Mouse (Mus musculus): ENCODE measurements around the gene Dlat. TPM values are rescaled to one million over a fixed set of nuclear protein-coding genes. Genes with fewer than 3 reads are reported as not detected.

The Dlat gene
- polyA plus RNA-seq, 1 experiment, result 64.6 TPM

GRCm38 (mm10) chr9:50692626-50693580, 33.3 kb upstream of the Dlat start:
- no peak overlapping the region for H3K4me3 ChIP-seq

GRCm38 (mm10) chr9:50686866-50687652, 27.5 kb upstream of the Dlat start:
- Histone ChIP-seq H3K4me3 (no peak overlapping the region), H3K27me3 (ENCODE audit: control insufficient read depth, insufficient read depth, insufficient read length) (no peaks in the 10 kb centered on the region), H3K36me3 (ENCODE audit: control insufficient read depth, insufficient read depth) (no peaks in the 10 kb centered on the region), H3K4me2 (ENCODE audit: low read depth) (no peak overlapping the region), H3K79me2 (ENCODE audit: control insufficient read depth, insufficient read depth) (no peaks in the 10 kb centered on the region), H3ac (ENCODE audit: control insufficient read depth, insufficient read length) (no peak overlapping the region)
- TF ChIP-seq REST (IDR thresholded peaks at IDR 0.05; ENCODE audit: insufficient read depth, insufficient read length), result no peak
- no peak for TF ChIP-seq CEBPB (IDR thresholded peaks at IDR 0.05; ENCODE audit: insufficient read depth, poor library complexity, severe bottlenecking)
- no peak for TF ChIP-seq POLR2A (IDR thresholded peaks at IDR 0.05; ENCODE audit: insufficient read length, low read depth)
- TF ChIP-seq MAX (IDR thresholded peaks at IDR 0.05; ENCODE audit: low read depth), result no peak
- no peak for TF ChIP-seq POLR2AphosphoS2 (IDR thresholded peaks at IDR 0.05; ENCODE audit: insufficient read length, low read depth)
- TF ChIP-seq TCF12 (IDR thresholded peaks at IDR 0.05; ENCODE audit: insufficient read depth, poor library complexity, severe bottlenecking), result no peak
- no peak for TF ChIP-seq MYOG (IDR thresholded peaks at IDR 0.05; ENCODE audit: control insufficient read depth in 1 of 3, insufficient read depth in 1 of 3, insufficient read length in 2 of 3, low read depth in 2 of 3)
- no peak for TF ChIP-seq SRF (IDR thresholded peaks at IDR 0.05; ENCODE audit: control insufficient read depth, insufficient read length, low read depth)

More at GRCm38 (mm10) chr9:50692626-50693580, 33.3 kb upstream of the Dlat start:
- Histone ChIP-seq H3K79me2 (ENCODE audit: control insufficient read depth, insufficient read depth) (no peaks in the 10 kb centered on the region), H3K27me3 (ENCODE audit: control insufficient read depth, insufficient read depth, insufficient read length) (no peaks in the 10 kb centered on the region), H3ac (ENCODE audit: control insufficient read depth, insufficient read length) (no peak overlapping the region), H3K36me3 (ENCODE audit: control insufficient read depth, insufficient read depth) (no peaks in the 10 kb centered on the region), H3K4me2 (ENCODE audit: low read depth) (no peak overlapping the region)
- TF ChIP-seq E2F4 (IDR thresholded peaks at IDR 0.05; ENCODE audit: insufficient read depth) (no peak), SRF (IDR thresholded peaks at IDR 0.05; ENCODE audit: control insufficient read depth, insufficient read length, low read depth) (no peak), USF1 (IDR thresholded peaks at IDR 0.05; ENCODE audit: low read depth) (no peak), MYOG (IDR thresholded peaks at IDR 0.05; ENCODE audit: control insufficient read depth in 1 of 3, insufficient read depth in 1 of 3, insufficient read length in 2 of 3, low read depth in 2 of 3) (no peak), MYOD1 (IDR thresholded peaks at IDR 0.05; ENCODE audit: control insufficient read depth in 1 of 3, insufficient read length in 2 of 3, low read depth in 2 of 3) (no peak), MAX (IDR thresholded peaks at IDR 0.05; ENCODE audit: low read depth) (no peak), TCF3 (IDR thresholded peaks at IDR 0.05; ENCODE audit: insufficient read length, low read depth) (no peak), TCF12 (IDR thresholded peaks at IDR 0.05; ENCODE audit: insufficient read depth, poor library complexity, severe bottlenecking) (no peak), POLR2A (IDR thresholded peaks at IDR 0.05; ENCODE audit: insufficient read length, low read depth) (no peak), POLR2AphosphoS2 (IDR thresholded peaks at IDR 0.05; ENCODE audit: insufficient read length, low read depth) (no peak), REST (IDR thresholded peaks at IDR 0.05; ENCODE audit: insufficient read depth, insufficient read length) (no peak), CEBPB (IDR thresholded peaks at IDR 0.05; ENCODE audit: insufficient read depth, poor library complexity, severe bottlenecking) (no peak)

GRCm38 (mm10) chr9:50681727-50682126, 22.1 kb upstream of the Dlat start:
- H3ac ChIP-seq (ENCODE audit: control insufficient read depth, insufficient read length), result no peak overlapping the region
- no peaks in the 10 kb centered on the region for H3K27me3 ChIP-seq (ENCODE audit: control insufficient read depth, insufficient read depth, insufficient read length)
- TF ChIP-seq E2F4 (IDR thresholded peaks at IDR 0.05; ENCODE audit: insufficient read depth) (no peak), POLR2A (IDR thresholded peaks at IDR 0.05; ENCODE audit: insufficient read length, low read depth) (no peak), TCF3 (IDR thresholded peaks at IDR 0.05; ENCODE audit: insufficient read length, low read depth) (no peak), POLR2AphosphoS2 (IDR thresholded peaks at IDR 0.05; ENCODE audit: insufficient read length, low read depth) (no peak), MYOD1 (IDR thresholded peaks at IDR 0.05; ENCODE audit: control insufficient read depth in 1 of 3, insufficient read length in 2 of 3, low read depth in 2 of 3) (no peak), USF1 (IDR thresholded peaks at IDR 0.05; ENCODE audit: low read depth) (no peak), CEBPB (IDR thresholded peaks at IDR 0.05; ENCODE audit: insufficient read depth, poor library complexity, severe bottlenecking) (no peak), MYOG (IDR thresholded peaks at IDR 0.05; ENCODE audit: control insufficient read depth in 1 of 3, insufficient read depth in 1 of 3, insufficient read length in 2 of 3, low read depth in 2 of 3) (no peak)
- H3K4me2 ChIP-seq (ENCODE audit: low read depth), result no peak overlapping the region
- no peaks in the 10 kb centered on the region for H3K79me2 ChIP-seq (ENCODE audit: control insufficient read depth, insufficient read depth)
- no peaks in the 10 kb centered on the region for H3K36me3 ChIP-seq (ENCODE audit: control insufficient read depth, insufficient read depth)
- no peak overlapping the region for H3K4me3 ChIP-seq

- Histone ChIP-seq H3K36me3 (ENCODE audit: control insufficient read depth, insufficient read depth) (no peaks in the 10 kb centered on the region), H3K4me3 (no peak overlapping the region), H3K79me2 (ENCODE audit: control insufficient read depth, insufficient read depth) (no peaks in the 10 kb centered on the region), H3K4me2 (ENCODE audit: low read depth) (no peak overlapping the region), H3K27me3 (ENCODE audit: control insufficient read depth, insufficient read depth, insufficient read length) (no peaks in the 10 kb centered on the region), H3ac (ENCODE audit: control insufficient read depth, insufficient read length) (no peak overlapping the region)
- TF ChIP-seq SRF (IDR thresholded peaks at IDR 0.05; ENCODE audit: control insufficient read depth, insufficient read length, low read depth) (no peak), MAX (IDR thresholded peaks at IDR 0.05; ENCODE audit: low read depth) (no peak), E2F4 (IDR thresholded peaks at IDR 0.05; ENCODE audit: insufficient read depth) (no peak), USF1 (IDR thresholded peaks at IDR 0.05; ENCODE audit: low read depth) (no peak), MYOG (IDR thresholded peaks at IDR 0.05; ENCODE audit: control insufficient read depth in 1 of 3, insufficient read depth in 1 of 3, insufficient read length in 2 of 3, low read depth in 2 of 3) (no peak), MYOD1 (IDR thresholded peaks at IDR 0.05; ENCODE audit: control insufficient read depth in 1 of 3, insufficient read length in 2 of 3, low read depth in 2 of 3) (no peak), CEBPB (IDR thresholded peaks at IDR 0.05; ENCODE audit: insufficient read depth, poor library complexity, severe bottlenecking) (no peak), POLR2A (IDR thresholded peaks at IDR 0.05; ENCODE audit: insufficient read length, low read depth) (no peak), POLR2AphosphoS2 (IDR thresholded peaks at IDR 0.05; ENCODE audit: insufficient read length, low read depth) (no peak), REST (IDR thresholded peaks at IDR 0.05; ENCODE audit: insufficient read depth, insufficient read length) (no peak), TCF3 (IDR thresholded peaks at IDR 0.05; ENCODE audit: insufficient read length, low read depth) (no peak)
Observed at GRCm38 (mm10) chr9:50679406-50679805, 19.8 kb upstream of the Dlat start.
